In genomic region chr12:55299336-55299735, GRCm38 (mm10) we compare ENCODE assay signal across 8 mouse cellular contexts. TPM values are rescaled to one million over a fixed set of nuclear protein-coding genes. Genes with fewer than 3 reads are reported as not detected.
DNase-seq lines count a peak whose midpoint lies in the region; ATAC-seq and TF ChIP-seq lines count a peak whose summit lies in the region.

Gene 1110008L16Rik, plus strand, starts transcription at chr12:55299577.

- H3K36me3 ChIP-seq in heart, embryonic 10.5 days: peaks cover 41% of the 10 kb centered on the region
- H3K36me3 ChIP-seq in limb, embryonic 11.5 days (ENCODE audit: control insufficient read depth, insufficient read depth, low read length): peaks cover 18% of the 10 kb centered on the region; the same call in 1 of the 2 replicates

- no peak for DNase-seq in heart, embryonic 10.5 days (ENCODE audit: low spot score)
- no peak for DNase-seq in heart, postnatal 14 days
- no peak for DNase-seq in thymus, postnatal 0 days (ENCODE audit: low spot score)
- no peak for DNase-seq in thymus, postnatal 36 days
- no peak for DNase-seq in limb, embryonic 11.5 days (ENCODE audit: low spot score)
- no peak for DNase-seq in B cell, adult 2 months
- DNase-seq in layer of hippocampus, adult 9-10 months (ENCODE audit: low spot score): no peak
- no peak for DNase-seq in left cerebral cortex, adult 2 months (ENCODE audit: extremely low spot score in 1 of 2, low spot score in 2 of 2)

- peaks cover 18% of the 10 kb centered on the region for H3K4me1 ChIP-seq in heart, embryonic 10.5 days
- H3K4me1 ChIP-seq in limb, embryonic 11.5 days (ENCODE audit: control insufficient read depth, insufficient read depth, low read length): 0 out of 2 replicates have a peak, but pooled peaks cover 4% of the 10 kb centered on the region

- H3K9me3 ChIP-seq in heart, embryonic 10.5 days: no peaks in the 10 kb centered on the region
- H3K9me3 ChIP-seq in limb, embryonic 11.5 days (ENCODE audit: control insufficient read depth, low read length): no peaks in the 10 kb centered on the region

- no peak for TF ChIP-seq CTCF in left cerebral cortex, adult 2 months (IDR thresholded peaks at IDR 0.05)

- intact Hi-C loops in heart, postnatal 14 days (cut with DNase I): no loop called here
- intact Hi-C loops in left cerebral cortex, adult 2 months (cut with DNase I): no loop called here

- no peaks in the 10 kb centered on the region for H3K27me3 ChIP-seq in heart, embryonic 10.5 days (ENCODE audit: insufficient read depth, poor library complexity, severe bottlenecking)
- no peaks in the 10 kb centered on the region for H3K27me3 ChIP-seq in limb, embryonic 11.5 days (ENCODE audit: control insufficient read depth, insufficient read depth, low read length)

- no peak within 1 kb of the TSS for H3K27ac ChIP-seq in heart, embryonic 10.5 days
- no peak within 1 kb of the TSS for H3K27ac ChIP-seq in limb, embryonic 11.5 days (replicated peaks; ENCODE audit: low read depth, low read length)
- no peak within 1 kb of the TSS for H3K27ac ChIP-seq in left cerebral cortex, adult 2 months

- no peak within 1 kb of the TSS for H3K9ac ChIP-seq in limb, embryonic 11.5 days (ENCODE audit: low read length)

- H3K4me2 ChIP-seq in limb, embryonic 11.5 days (ENCODE audit: low read depth, severe bottlenecking): no peak within 1 kb of the TSS

- no peak for ATAC-seq in limb, embryonic 11.5 days (ENCODE audit: insufficient number of reproducible peaks, low FRiP score, low TSS enrichment, low read depth)

- H3K4me3 ChIP-seq in heart, embryonic 10.5 days: no peak within 1 kb of the TSS
- H3K4me3 ChIP-seq in limb, embryonic 11.5 days (ENCODE audit: low read depth, low read length): no peak within 1 kb of the TSS
- H3K4me3 ChIP-seq in left cerebral cortex, adult 2 months: no peak within 1 kb of the TSS

- WGBS in heart, embryonic 10.5 days: 82% methylated on average over 5 of the region's 5 CpGs
- 80% methylated on average over 5 of the region's 5 CpGs for whole genome bisulfite sequencing in limb, embryonic 11.5 days

RNA-seq across cellular contexts. Expression of gene 1110008L16Rik, which starts in this region (rescaled TPM):
- polyA plus RNA-seq in heart, embryonic 10.5 days (2016; fragmentation: Nextera tagmentation; extraction: Ambion mirVana): 13.3 and 14.2 TPM in 2 replicates
- total RNA-seq in heart, postnatal 14 days (2021): 1 to 10 TPM; 8.2 to 9.2 TPM
- 16.0 and 16.2 TPM in 2 replicates for polyA plus RNA-seq in thymus, postnatal 0 days (2015; fragmentation: Nextera tagmentation; extraction: Ambion mirVana)
- polyA plus RNA-seq in limb, embryonic 11.5 days (2014; fragmentation: Nextera tagmentation; extraction: Ambion mirVana): 17.1 and 20.4 TPM in 2 replicates
- 10 to 100 TPM in 1 of 2 experiments, 1 to 10 TPM in 1; 8.4 to 10.3 TPM for total RNA-seq in left cerebral cortex, adult 2 months (2021)
